Mouse (Mus musculus): ENCODE data around the gene Lcor. TPM values are rescaled to one million over a fixed set of nuclear protein-coding genes. Genes with fewer than 3 reads are reported as not detected.
A peak's percentile ranks its signal among the peaks of the same experiment; 100 is the strongest.

Gene Lcor
- 10 to 100 TPM; 12.4 to 15.4 (median 13.2) TPM for total RNA-seq (2022)

DNA sequence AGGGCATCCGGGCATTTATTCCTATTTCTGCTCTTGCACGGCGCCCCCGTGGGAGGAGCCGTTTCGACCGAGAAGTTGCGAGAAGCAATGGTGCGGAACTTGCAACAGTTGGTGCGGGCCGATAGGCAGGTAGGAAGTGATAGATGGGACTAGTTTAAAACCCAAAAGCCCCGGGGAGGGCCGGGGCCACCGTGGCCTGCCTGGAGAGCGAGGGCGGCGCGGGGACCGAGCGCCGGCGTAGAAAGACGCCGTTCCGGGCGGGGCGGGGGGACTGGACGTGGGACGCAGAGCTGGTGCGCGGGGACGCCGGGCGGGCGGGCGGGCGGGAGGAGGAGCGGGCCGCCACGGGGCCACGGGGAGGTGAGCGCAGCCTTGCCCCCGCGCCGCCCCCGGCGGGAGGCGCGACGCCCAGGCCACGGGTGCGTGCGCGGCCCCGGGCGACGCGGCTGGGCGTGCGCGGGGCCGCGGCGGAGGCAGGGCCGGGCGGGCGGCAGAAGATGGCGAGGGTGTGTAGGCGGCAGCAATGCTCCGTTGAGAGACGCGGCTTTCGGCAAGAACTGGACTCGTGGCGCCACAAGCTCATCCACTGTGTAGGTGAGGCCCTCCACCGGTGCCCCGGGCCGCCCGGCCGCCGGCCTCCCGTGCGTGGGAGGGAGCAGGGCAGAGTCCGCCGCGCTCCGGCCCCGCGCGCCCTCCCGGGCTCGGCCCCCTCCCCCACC lies at the start of gene Lcor:
Lcor (plus strand) TSS at position 448 of the 719 bp plus-strand sequence.
- peak; percentile 76 to 79 for DNase-seq (ENCODE audit: low spot score in 2 of 2)

GRCm38 (mm10) chr19:41435366-41435765 lies 47.1 kb upstream of the Lcor start:
- no peak for DNase-seq (ENCODE audit: low spot score in 2 of 2)

DNA sequence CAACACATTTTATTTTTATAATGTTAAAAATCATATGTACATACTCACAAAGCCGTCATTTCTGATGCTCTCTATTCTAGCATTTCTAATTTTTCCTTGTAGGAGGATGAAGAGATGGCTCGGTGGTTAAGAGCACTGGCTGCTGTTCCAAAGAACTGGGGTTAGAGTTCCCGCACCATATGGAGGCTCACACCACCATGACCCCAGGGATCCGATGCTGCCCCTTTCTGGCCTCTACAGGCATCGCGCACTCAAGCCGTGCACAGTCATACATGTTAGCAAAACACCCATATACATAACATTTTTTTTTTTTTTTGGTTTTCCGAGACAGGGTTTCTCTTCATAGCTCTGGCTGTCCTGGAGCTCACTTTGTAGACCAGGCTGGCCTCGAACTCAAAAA lies 46.0 kb upstream of the Lcor start:
- no peak for DNase-seq (ENCODE audit: low spot score in 2 of 2)

DNA sequence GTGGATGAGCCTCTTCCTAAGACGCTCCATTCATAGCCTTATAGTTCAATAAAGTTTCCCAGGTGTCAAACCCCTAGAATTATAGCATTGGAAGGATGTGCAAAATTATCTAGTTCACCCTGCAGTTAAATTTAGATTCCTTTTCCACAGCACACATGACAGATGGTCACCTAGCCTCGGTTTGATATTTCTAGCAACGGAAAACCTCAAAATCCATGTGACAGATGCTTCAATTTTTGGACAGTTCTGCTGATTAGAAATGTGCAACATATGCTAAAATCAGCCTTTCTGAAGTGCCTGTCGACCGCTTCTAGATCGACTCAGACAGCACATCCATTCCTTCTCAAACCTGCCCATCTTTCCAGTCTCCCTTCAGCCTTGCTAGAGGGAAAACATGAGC lies 43.5 kb upstream of the Lcor start:
- DNase-seq (ENCODE audit: low spot score in 2 of 2) = no peak

- DNase-seq (ENCODE audit: low spot score in 2 of 2) = no peak
Observed at GRCm38 (mm10) chr19:41441446-41441845, 41.0 kb upstream of the Lcor start.

DNA sequence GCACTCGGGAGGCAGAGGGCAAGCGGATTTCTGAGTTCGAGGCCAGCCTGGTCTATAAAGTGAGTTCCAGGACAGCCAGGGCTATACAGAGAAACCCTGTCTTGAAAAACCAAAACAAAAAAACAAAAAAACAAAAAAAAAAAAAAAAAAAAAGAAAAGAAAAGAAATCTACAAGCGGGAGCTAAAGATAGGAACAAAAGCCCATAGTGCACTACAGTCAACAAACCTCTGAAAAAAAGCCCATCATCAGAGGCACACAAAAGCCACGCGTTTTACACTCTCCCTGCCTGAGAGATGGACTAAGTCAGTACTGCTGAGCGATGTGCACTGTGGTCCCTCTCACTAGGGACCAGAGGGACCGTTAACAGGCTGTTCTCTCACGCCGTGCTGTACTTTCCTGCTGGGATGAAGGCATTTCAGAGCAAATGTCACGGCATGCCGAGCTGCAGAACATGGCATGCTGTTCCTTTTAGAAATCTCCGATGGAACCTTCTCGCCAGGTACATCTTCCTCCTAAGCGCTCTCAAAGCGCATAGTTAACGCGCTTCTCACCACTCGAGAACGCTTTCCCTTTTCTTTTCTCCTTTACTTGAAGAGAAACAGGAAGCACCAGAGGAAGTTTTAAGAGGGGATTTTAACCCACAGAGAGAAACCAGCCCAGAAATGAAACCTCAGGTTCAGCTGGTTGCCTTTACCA lies 40.4 kb upstream of the Lcor start:
- DNase-seq (ENCODE audit: low spot score in 2 of 2) = no peak

DNA sequence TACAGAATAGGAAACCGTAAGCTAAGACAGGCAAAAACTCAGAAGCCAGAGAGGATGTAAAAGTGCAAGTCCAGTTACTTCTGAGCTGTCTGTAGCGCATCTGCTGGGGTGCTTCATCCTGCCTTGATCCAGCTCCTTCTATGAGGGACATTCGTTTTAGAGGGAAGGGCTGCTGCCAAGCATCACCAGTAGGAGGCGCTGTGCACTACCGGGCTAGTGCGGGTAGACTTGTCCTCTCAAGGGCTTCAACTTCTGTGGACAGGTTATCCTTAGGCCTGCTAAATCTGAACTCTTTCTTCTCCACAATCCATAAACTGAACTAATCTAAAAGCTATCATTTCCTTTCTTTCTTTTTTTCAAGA lies 39.8 kb upstream of the Lcor start:
- DNase-seq (ENCODE audit: low spot score in 2 of 2) = peak in 1 of 2 experiments; percentile 18

DNA sequence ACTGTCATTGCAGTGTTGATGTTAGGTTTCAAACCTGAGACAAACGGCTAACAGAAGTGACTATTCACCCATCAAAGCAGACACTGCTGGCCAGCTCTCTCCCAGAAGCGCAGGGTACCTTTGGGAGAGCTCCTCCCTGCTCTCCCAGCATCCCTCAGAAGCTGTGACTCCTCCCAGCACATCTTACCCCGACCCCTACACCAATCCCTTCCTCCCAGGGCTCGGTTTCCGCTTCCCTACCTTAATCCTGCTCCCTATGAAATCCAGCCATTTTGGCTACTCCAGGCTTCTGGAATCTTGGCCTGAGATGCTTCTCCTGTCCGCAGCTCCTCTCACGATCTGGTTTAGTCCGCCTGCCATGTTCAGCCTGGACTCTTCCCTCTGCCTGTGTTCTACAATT lies 37.9 kb upstream of the Lcor start:
- DNase-seq (ENCODE audit: low spot score in 2 of 2) = no peak

GRCm38 (mm10) chr19:41445013-41445610 lies 37.3 kb upstream of the Lcor start:
- DNase-seq (ENCODE audit: low spot score in 2 of 2) = no peak

GRCm38 (mm10) chr19:41445723-41446122 lies 36.7 kb upstream of the Lcor start:
- no peak for DNase-seq (ENCODE audit: low spot score in 2 of 2)

DNA sequence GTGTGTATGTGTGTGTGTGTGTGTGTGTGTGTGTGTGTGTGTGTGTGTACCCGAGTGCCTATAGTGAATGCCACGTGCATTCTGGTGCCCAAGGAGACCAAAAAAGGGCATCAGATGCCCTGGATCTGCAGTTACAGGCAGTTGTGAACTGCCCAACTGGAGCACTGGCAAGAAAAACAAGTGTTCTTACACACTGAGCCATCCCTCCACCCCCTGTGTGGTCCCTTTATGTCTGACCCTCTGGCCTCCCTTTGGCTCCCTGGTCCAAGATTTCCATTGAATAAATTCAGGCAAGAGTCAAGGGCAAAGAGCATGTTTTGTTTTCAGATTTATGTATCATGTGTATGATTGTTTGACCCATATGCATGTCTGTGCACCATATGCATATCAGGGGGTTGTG lies 35.3 kb upstream of the Lcor start:
- DNase-seq (ENCODE audit: low spot score in 2 of 2) = no peak

DNA sequence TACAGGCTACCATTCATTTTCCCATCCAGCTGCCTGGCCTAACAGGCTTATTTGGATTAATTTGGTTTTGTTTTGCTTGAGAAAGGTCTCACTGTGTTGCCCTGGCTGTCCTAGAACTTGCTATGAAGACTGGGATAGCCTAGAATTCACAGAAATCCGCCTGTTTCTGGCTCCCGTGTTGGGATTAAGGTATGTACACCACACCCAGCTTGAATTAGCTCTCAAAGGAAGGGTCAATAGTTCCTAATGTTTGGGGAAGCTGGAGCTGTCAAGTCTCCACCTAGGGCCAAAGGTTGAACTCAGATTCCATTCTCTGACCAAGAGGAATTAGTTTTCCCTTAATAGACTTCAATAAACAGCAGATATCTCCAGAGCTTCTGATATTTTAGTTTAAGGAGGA lies 34.7 kb upstream of the Lcor start:
- no peak for DNase-seq (ENCODE audit: low spot score in 2 of 2)

- DNase-seq (ENCODE audit: low spot score in 2 of 2) = no peak
Observed at GRCm38 (mm10) chr19:41449415-41450075, 32.9 kb upstream of the Lcor start.

- DNase-seq (ENCODE audit: low spot score in 2 of 2) = no peak
Observed at GRCm38 (mm10) chr19:41452166-41452565, 30.3 kb upstream of the Lcor start.

DNA sequence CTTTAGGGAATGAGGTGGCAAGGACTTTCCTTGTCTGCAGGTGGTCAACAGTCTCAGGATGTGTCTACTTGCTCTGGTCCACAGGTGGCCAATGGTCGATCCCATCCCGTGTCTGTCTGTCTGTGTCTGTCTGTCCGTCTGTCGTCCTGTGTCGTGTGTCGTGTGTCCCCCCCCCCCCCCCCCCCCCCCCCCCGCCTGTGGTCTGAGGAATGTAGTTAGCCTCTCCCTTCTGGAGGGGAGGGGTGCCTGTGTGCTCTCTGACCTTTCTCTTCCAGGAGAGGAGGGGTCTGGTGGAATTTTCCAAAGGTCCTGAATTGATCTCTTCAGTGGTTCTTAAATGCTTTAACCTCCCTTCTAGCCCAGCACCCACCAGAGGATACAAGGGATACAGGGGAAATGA lies 27.8 kb upstream of the Lcor start:
- no peak for DNase-seq (ENCODE audit: low spot score in 2 of 2)

DNA sequence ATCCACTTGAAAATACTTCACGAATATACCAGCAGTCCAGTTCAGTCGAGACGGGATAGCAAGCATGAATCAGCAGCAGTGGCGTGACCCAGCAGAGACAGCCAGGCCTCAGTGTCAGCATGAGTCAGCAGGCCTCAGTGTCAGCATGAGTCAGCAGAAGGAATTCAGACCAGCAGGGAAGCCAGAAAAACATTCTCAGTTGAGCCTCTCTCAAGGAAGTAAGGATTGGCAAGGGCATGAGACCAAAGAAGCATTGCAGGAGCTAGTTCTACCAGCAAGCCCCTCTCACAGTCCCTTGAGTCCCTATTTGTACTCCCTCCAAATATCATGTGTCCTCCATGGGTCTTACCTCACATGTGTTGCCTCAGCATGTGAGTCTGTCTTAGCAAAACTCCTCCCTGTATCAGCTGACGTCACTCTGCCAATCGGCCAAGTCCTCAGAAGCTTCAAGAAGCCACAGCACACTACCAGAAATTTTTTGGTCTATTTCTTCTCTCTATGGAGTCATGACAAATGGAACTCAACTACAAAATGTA lies 27.3 kb upstream of the Lcor start:
- no peak for DNase-seq (ENCODE audit: low spot score in 2 of 2)

DNA sequence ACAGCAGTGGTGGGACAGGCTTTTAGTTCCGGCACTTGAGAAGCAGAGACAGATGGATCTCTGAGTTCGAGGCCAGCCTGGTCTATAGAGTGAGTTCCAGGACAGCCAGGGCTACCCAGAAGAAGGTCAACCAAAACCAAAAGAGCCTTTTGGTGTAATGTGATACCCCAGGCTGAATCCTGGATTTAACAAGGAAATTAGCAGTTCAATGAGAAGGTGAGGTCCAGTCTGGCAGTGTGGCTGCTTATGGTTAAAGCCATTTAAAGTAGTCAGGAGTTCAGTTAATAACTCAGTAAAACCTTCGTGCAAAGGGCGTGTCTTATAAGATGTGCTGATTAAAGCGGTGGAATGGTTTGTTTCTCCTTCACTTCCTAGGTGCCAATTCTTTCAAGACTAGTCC lies 25.3 kb upstream of the Lcor start:
- no peak for DNase-seq (ENCODE audit: low spot score in 2 of 2)

GRCm38 (mm10) chr19:41462166-41462735 lies 20.2 kb upstream of the Lcor start:
- no peak for DNase-seq (ENCODE audit: low spot score in 2 of 2)

GRCm38 (mm10) chr19:41463841-41464240 lies 18.6 kb upstream of the Lcor start:
- no peak for DNase-seq (ENCODE audit: low spot score in 2 of 2)

DNA sequence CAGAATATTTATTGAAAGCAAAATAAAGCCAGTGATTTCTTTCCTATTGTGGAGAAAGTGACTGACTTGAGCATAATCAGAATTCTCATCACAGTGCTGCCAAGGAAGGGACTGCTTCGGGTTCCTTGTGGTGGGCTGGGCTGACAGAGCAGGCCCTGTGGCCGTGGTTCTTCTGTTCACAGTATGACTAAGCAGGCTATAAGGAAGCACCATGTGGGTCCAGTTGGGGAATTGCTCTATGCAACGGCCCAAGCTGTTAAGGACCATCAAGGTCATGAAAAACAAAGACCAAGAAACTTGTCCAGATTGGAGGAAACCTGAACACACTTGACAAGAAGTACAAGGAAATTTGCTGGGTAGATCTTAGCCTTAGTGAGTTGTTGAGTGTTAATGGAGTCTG lies 16.0 kb upstream of the Lcor start:
- DNase-seq (ENCODE audit: low spot score in 2 of 2) = no peak

GRCm38 (mm10) chr19:41473566-41474135 lies 8.8 kb upstream of the Lcor start:
- no peak for DNase-seq (ENCODE audit: low spot score in 2 of 2)

Data from gastrocnemius, adult 8-10 months (tissue).